Mouse (Mus musculus): Measurements from ENCODE around the gene Mob3a.

- TF ChIP-seq POLR2A (IDR thresholded peaks at IDR 0.05; ENCODE audit: insufficient read length, low read depth) (no peak), REST (IDR thresholded peaks at IDR 0.05; ENCODE audit: insufficient read depth, insufficient read length) (no peak), MAX (IDR thresholded peaks at IDR 0.05; ENCODE audit: low read depth) (no peak), TCF12 (IDR thresholded peaks at IDR 0.05; ENCODE audit: insufficient read depth, poor library complexity, severe bottlenecking) (no peak), USF1 (IDR thresholded peaks at IDR 0.05; ENCODE audit: low read depth) (no peak), E2F4 (IDR thresholded peaks at IDR 0.05; ENCODE audit: insufficient read depth) (no peak), POLR2AphosphoS2 (IDR thresholded peaks at IDR 0.05; ENCODE audit: insufficient read length, low read depth) (no peak), MYOG (IDR thresholded peaks at IDR 0.05; ENCODE audit: control insufficient read depth in 1 of 3, insufficient read depth in 1 of 3, insufficient read length in 2 of 3, low read depth in 2 of 3) (no peak), SRF (IDR thresholded peaks at IDR 0.05; ENCODE audit: control insufficient read depth, insufficient read length, low read depth) (no peak), MYOD1 (IDR thresholded peaks at IDR 0.05; ENCODE audit: control insufficient read depth in 1 of 3, insufficient read length in 2 of 3, low read depth in 2 of 3) (no peak), TCF3 (IDR thresholded peaks at IDR 0.05; ENCODE audit: insufficient read length, low read depth) (no peak)
Measured at GRCm38 (mm10) chr10:80682003-80682402, 19.8 kb downstream of the Mob3a start.
